Mouse (Mus musculus) MEL (cell line): Measurements from ENCODE around the gene Lbx1.

ENCODE experiments used
- CTCF ChIP-seq, 3 experiments: IDR thresholded peaks in 2 of 3; conservative IDR thresholded peaks in 1 of 3; 2 replicates each; pipeline ENCODE4 v1.5.1; 2011 to 2012; ENCODE audit warnings: low read length in 3 of 3, low read depth in 2 of 3, mild to moderate bottlenecking in 2 of 3, improper control_type of control experiment in 1 of 3, inconsistent platforms in 1 of 3, mixed read lengths in 1 of 3, moderate library complexity in 1 of 3; ENCODE audit not compliant: control insufficient read depth in 1 of 3, insufficient read depth in 1 of 3, poor library complexity in 1 of 3, severe bottlenecking in 1 of 3
- E2F4 ChIP-seq: IDR thresholded peaks from 2 replicates; pipeline ENCODE4 v1.6.1; 2011; ENCODE audit warnings: low read depth, low read length, improper control_type of control experiment, borderline replicate concordance
- EP300 ChIP-seq, 2 experiments: IDR thresholded peaks; 2 replicates each; pipeline ENCODE4 v1.6.1; 2011; ENCODE audit warnings: improper control_type of control experiment in 2 of 2, low read length in 2 of 2, low read depth in 1 of 2, mild to moderate bottlenecking in 1 of 2
- GATA1 ChIP-seq: IDR thresholded peaks from 2 replicates; pipeline ENCODE4 v1.6.1; 2011; ENCODE audit warnings: low read depth, low read length, improper control_type of control experiment
- HCFC1 ChIP-seq: IDR thresholded peaks from 2 replicates; pipeline ENCODE4 v1.6.1; 2012; ENCODE audit warnings: low read depth, mild to moderate bottlenecking, inconsistent platforms, low read length, improper control_type of control experiment, moderate library complexity
- MYC ChIP-seq: IDR thresholded peaks from 2 replicates; pipeline ENCODE4 v1.6.1; 2011; ENCODE audit warnings: low read depth, mild to moderate bottlenecking, low read length, improper control_type of control experiment, moderate library complexity
- POLR2A ChIP-seq, 2 experiments: IDR thresholded peaks; 2 replicates each; pipeline ENCODE4 v1.6.1; 2011 to 2012; ENCODE audit warnings: low read length in 2 of 2, mild to moderate bottlenecking in 2 of 2, control low read depth in 1 of 2, improper control_type of control experiment in 1 of 2, low read depth in 1 of 2, moderate library complexity in 1 of 2; ENCODE audit not compliant: control insufficient read depth in 1 of 2, insufficient read depth in 1 of 2, poor library complexity in 1 of 2
- POLR2AphosphoS2 ChIP-seq: IDR thresholded peaks from 2 replicates; pipeline ENCODE4 v1.6.1; 2011; ENCODE audit warnings: low read length, improper control_type of control experiment
- SMC3 ChIP-seq: IDR thresholded peaks from 2 replicates; pipeline ENCODE4 v1.6.1; 2011; ENCODE audit warnings: low read depth, low read length, improper control_type of control experiment
- USF1 ChIP-seq: IDR thresholded peaks from 2 replicates; pipeline ENCODE4 v1.6.1; 2014; ENCODE audit warnings: low read depth, mild to moderate bottlenecking, inconsistent platforms, low read length, improper control_type of control experiment, moderate library complexity
- ZKSCAN1 ChIP-seq: IDR thresholded peaks from 2 replicates; pipeline ENCODE4 v1.6.1; 2012; ENCODE audit warnings: low read depth, mild to moderate bottlenecking, inconsistent platforms, low read length, improper control_type of control experiment, moderate library complexity
- ZMIZ1 ChIP-seq: IDR thresholded peaks from 2 replicates; pipeline ENCODE4 v1.6.1; 2012; ENCODE audit warnings: low read depth, mild to moderate bottlenecking, inconsistent platforms, low read length, improper control_type of control experiment, moderate library complexity

- TF ChIP-seq E2F4 (no peak), USF1 (no peak), ZMIZ1 (no peak), POLR2AphosphoS2 (no peak), GATA1 (no peak), EP300 (IDR thresholded peaks at IDR 0.05; ENCODE audit: low read depth in 1 of 2, low read length in 2 of 2) (no peak), CTCF (IDR thresholded peaks at IDR 0.05 in 2 of 3, conservative IDR thresholded peaks at IDR 0.05 in 1 of 3; ENCODE audit: control insufficient read depth in 1 of 3, insufficient read depth in 1 of 3, low read depth in 2 of 3, low read length in 3 of 3, poor library complexity in 1 of 3, severe bottlenecking in 1 of 3) (no peak), POLR2A (IDR thresholded peaks at IDR 0.05; ENCODE audit: control insufficient read depth in 1 of 2, insufficient read depth in 1 of 2, low read depth in 1 of 2, low read length in 2 of 2, poor library complexity in 1 of 2) (no peak), ZKSCAN1 (no peak), HCFC1 (no peak), MYC (no peak), SMC3 (no peak)
Measured at GRCm38 (mm10) chr19:45262995-45263394, 27.4 kb upstream of the Lbx1 start.
